Mouse (Mus musculus) inflammation-experienced regulatory T-cells, adult 6 months (primary cell): ENCODE measurements around the gene Mucl2. TPM values are rescaled to one million over a fixed set of nuclear protein-coding genes. Genes with fewer than 3 reads are reported as not detected.
"Not testable (repeated sequence)": the region's sequence is repeated elsewhere in the genome, so short reads cannot be mapped to it uniquely, and the experiment has no call there.

ENCODE experiments used
- ATAC-seq: one replicate; pipeline ENCODE4 v1.8.0; 2017
- polyA plus RNA-seq, 3 experiments: library from polyadenylated mRNA; unstranded; fragments of 100-300 nt; shearing (Covaris generic); gene quantifications; one replicate each; pipeline ENCODE4 v1.2.1; 2017

Mucl2 gene
- under 1 TPM in 1 of 3 experiments, not detected in 2; 0.60 TPM for polyA plus RNA-seq

DNA sequence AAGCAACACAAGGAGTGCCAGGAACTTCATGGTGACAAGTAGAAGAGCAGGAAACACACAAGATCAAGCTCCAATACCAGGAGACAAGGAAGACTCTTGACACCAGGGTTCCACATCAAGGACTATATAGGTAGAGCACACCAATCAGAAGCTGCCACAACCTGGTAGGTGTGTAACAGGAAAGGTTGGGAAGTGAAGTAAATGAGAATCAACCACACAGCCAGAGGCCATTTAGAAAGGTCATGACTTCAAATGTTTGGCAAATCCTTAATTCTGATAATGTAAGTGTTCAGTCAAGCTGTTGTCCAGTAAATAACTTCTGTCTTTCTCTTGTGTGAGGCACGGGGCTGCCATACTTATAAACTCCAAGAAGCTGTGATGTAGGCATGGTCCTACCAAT, at the start of gene Mucl2:
Gene Mucl2, minus strand, starts transcription at position 101 of the 400 bp plus-strand sequence.
- no peak for ATAC-seq

GRCm38 (mm10) chr15:103913061-103913460, 13.9 kb upstream of the Mucl2 start:
- ATAC-seq = not testable (repeated sequence)

Other genes with a start within 250 kb of the Mucl2 start
- gene Mucl1, start 143.8 kb downstream of the Mucl2 start, polyA plus RNA-seq = not detected